Comparison of ENCODE assay signal across 8 mouse cellular contexts in the genomic region with DNA sequence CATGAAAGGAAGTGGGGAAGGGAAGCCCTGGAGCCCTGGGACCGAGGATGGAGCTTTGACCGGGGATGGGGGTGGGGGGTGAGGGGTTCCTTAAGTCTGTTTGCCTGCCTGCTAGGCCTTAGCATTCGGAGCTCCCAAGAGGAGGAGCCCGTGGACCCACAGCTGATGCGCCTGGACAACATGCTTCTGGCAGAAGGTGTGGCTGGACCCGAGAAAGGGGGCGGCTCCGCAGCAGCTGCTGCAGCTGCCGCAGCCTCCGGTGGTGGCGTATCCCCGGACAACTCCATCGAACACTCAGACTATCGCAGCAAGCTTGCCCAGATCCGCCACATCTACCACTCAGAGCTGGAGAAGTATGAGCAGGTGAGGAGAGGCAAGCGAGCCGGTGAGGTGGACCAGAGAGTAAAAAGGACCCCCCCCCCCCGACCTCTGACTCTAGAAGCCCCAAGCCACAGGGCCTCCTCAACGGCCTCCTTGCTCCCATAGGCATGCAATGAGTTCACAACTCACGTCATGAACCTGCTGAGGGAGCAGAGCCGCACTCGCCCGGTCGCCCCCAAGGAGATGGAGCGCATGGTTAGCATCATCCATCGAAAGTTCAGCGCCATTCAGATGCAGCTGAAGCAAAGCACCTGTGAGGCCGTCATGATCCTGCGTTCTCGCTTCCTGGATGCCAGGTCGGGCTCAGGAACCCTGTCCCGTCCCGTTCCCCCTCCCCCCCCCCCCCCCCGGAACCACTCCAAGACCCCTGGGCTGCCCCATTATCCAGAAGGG. TPM values are rescaled to one million over a fixed set of nuclear protein-coding genes. Genes with fewer than 3 reads are reported as not detected.
DNase-seq lines count a peak whose midpoint lies in the region; ATAC-seq and TF ChIP-seq lines count a peak whose summit lies in the region.

No protein-coding gene starts in this region.

- H3K27me3 ChIP-seq in heart, embryonic 15.5 days = no peaks in the 10 kb centered on the region
- H3K27me3 ChIP-seq in liver, embryonic 11.5 days (replicated peaks; ENCODE audit: control insufficient read depth, insufficient read depth, low read length) = no peaks in the 10 kb centered on the region
- H3K27me3 ChIP-seq in small intestine, adult 2 months (ENCODE audit: control insufficient read depth, insufficient read depth, low read length) = no peaks in the 10 kb centered on the region

- H3K4me1 ChIP-seq in heart, embryonic 15.5 days (replicated peaks) = peaks cover 72% of the 10 kb centered on the region
- H3K4me1 ChIP-seq in liver, embryonic 11.5 days (replicated peaks; ENCODE audit: control insufficient read depth, insufficient read depth, low read length) = peaks cover 64% of the 10 kb centered on the region
- H3K4me1 ChIP-seq in small intestine, adult 2 months (ENCODE audit: control insufficient read depth, insufficient read depth, insufficient read length, low read length) = peaks cover 15% of the 10 kb centered on the region

- no peaks in the 10 kb centered on the region for H3K9me3 ChIP-seq in heart, embryonic 15.5 days (replicated peaks)
- H3K9me3 ChIP-seq in liver, embryonic 11.5 days (ENCODE audit: control insufficient read depth, low read length) = no peaks in the 10 kb centered on the region

- peak; percentile 53 for DNase-seq in embryo, embryonic 10 days (ENCODE audit: low spot score)
- no peak for DNase-seq in embryo, embryonic 9.5 days (ENCODE audit: extremely low spot score)
- peak; percentile 83 for DNase-seq in MN1 (ENCODE audit: low spot score)
- no peak for DNase-seq in liver, embryonic 11.5 days (ENCODE audit: low spot score)
- DNase-seq in urinary bladder, postnatal 36 days (ENCODE audit: low spot score in 2 of 2) = no peak
- no peak for DNase-seq in layer of hippocampus, adult 9-10 months (ENCODE audit: low spot score)

- no peak for TF ChIP-seq POLR2A in small intestine, adult 2 months (IDR thresholded peaks at IDR 0.05; ENCODE audit: low read depth, low read length)

- TF ChIP-seq CTCF in small intestine, adult 2 months (IDR thresholded peaks at IDR 0.05; ENCODE audit: extremely low read depth, insufficient read length, insufficient replicate concordance, low read depth, low read length) = no peak

- peak overlapping the region; percentile 96 for H3K4me2 ChIP-seq in heart, embryonic 15.5 days
- peak overlapping the region; percentile 100 for H3K4me2 ChIP-seq in liver, embryonic 11.5 days

- peaks cover 18% of the 10 kb centered on the region for H3K36me3 ChIP-seq in heart, embryonic 15.5 days
- peaks cover 4% of the 10 kb centered on the region; the same call in 1 of the 2 replicates for H3K36me3 ChIP-seq in liver, embryonic 11.5 days (ENCODE audit: control insufficient read depth, insufficient read depth, low read length)
- H3K36me3 ChIP-seq in small intestine, adult 2 months (ENCODE audit: control insufficient read depth, insufficient read depth, low read length) = peaks cover 20% of the 10 kb centered on the region

- H3K4me3 ChIP-seq in heart, embryonic 15.5 days = peak overlapping the region; percentile 95
- H3K4me3 ChIP-seq in liver, embryonic 11.5 days (ENCODE audit: low read depth, low read length) = peak overlapping the region; percentile 91
- H3K4me3 ChIP-seq in small intestine, adult 2 months (ENCODE audit: low read depth, low read length) = peak overlapping the region; percentile 96

- WGBS in heart, embryonic 15.5 days = 53% methylated on average over 34 of the region's 34 CpGs
- WGBS in liver, embryonic 11.5 days = 63% methylated on average over 34 of the region's 34 CpGs
- WGBS in small intestine, adult 2 months = 46% methylated on average over 34 of the region's 34 CpGs

- ATAC-seq in heart, embryonic 15.5 days (replicated peaks; ENCODE audit: insufficient number of reproducible peaks, insufficient read depth, low FRiP score, low read depth) = no peak
- no peak for ATAC-seq in liver, embryonic 11.5 days (replicated peaks; ENCODE audit: low FRiP score)

- peak overlapping the region; percentile 98 for H3K9ac ChIP-seq in heart, embryonic 15.5 days
- H3K9ac ChIP-seq in liver, embryonic 11.5 days (ENCODE audit: low read depth, low read length) = peak overlapping the region; percentile 96; the same call in 1 of the 2 replicates

- peak overlapping the region; percentile 98 for H3K27ac ChIP-seq in heart, embryonic 15.5 days
- H3K27ac ChIP-seq in liver, embryonic 11.5 days (ENCODE audit: low read depth, low read length) = no peak overlapping the region; the same call in 1 of the 2 replicates
- H3K27ac ChIP-seq in small intestine, adult 2 months (ENCODE audit: insufficient read depth, low read depth, low read length) = no peak overlapping the region

RNA-seq across cellular contexts. Expression of a gene that starts 2.9 kb away (rescaled TPM):
- 4.8 and 5.5 TPM in 2 replicates for polyA plus RNA-seq in heart, embryonic 15.5 days (2015; fragmentation: Nextera tagmentation; extraction: Ambion mirVana)
- 10.4 and 11.4 TPM in 2 replicates for polyA plus RNA-seq in liver, embryonic 11.5 days (2014; fragmentation: Nextera tagmentation; extraction: Ambion mirVana)
- 16.1 and 32.2 TPM in 2 replicates for polyA plus RNA-seq in small intestine, adult 2 months (2012; rRNA removed)

RNA-seq across cellular contexts. Expression of a gene that starts 3.7 kb away (rescaled TPM):
- polyA plus RNA-seq in heart, embryonic 15.5 days (2015; fragmentation: Nextera tagmentation; extraction: Ambion mirVana) = 6.4 and 12.3 TPM in 2 replicates
- 1.3 and 1.7 TPM in 2 replicates for polyA plus RNA-seq in liver, embryonic 11.5 days (2014; fragmentation: Nextera tagmentation; extraction: Ambion mirVana)
- polyA plus RNA-seq in small intestine, adult 2 months (2012; rRNA removed) = 0.90 and 1.7 TPM in 2 replicates

RNA-seq across cellular contexts. Expression of a gene that starts 4.3 kb away (rescaled TPM):
- polyA plus RNA-seq in heart, embryonic 15.5 days (2015; fragmentation: Nextera tagmentation; extraction: Ambion mirVana) = 5.5 and 13.1 TPM in 2 replicates
- 18.5 and 19.8 TPM in 2 replicates for polyA plus RNA-seq in liver, embryonic 11.5 days (2014; fragmentation: Nextera tagmentation; extraction: Ambion mirVana)
- polyA plus RNA-seq in small intestine, adult 2 months (2012; rRNA removed) = 3.5 and 8.1 TPM in 2 replicates

RNA-seq across cellular contexts. Expression of a gene that starts 9.6 kb away (rescaled TPM):
- polyA plus RNA-seq in heart, embryonic 15.5 days (2015; fragmentation: Nextera tagmentation; extraction: Ambion mirVana) = 99.7 and 111 TPM in 2 replicates
- polyA plus RNA-seq in liver, embryonic 11.5 days (2014; fragmentation: Nextera tagmentation; extraction: Ambion mirVana) = 109 TPM in 2 replicates
- 66.7 and 147 TPM in 2 replicates for polyA plus RNA-seq in small intestine, adult 2 months (2012; rRNA removed)

RNA-seq across cellular contexts. Expression of a gene that starts 10.1 kb away (rescaled TPM):
- 45.7 and 53.9 TPM in 2 replicates for polyA plus RNA-seq in heart, embryonic 15.5 days (2015; fragmentation: Nextera tagmentation; extraction: Ambion mirVana)
- 57.2 and 64.8 TPM in 2 replicates for polyA plus RNA-seq in liver, embryonic 11.5 days (2014; fragmentation: Nextera tagmentation; extraction: Ambion mirVana)
- 210 and 330 TPM in 2 replicates for polyA plus RNA-seq in small intestine, adult 2 months (2012; rRNA removed)

Comparison
In these comparisons a context has a peak if more than half of its experiments do, and no peak if none do; other contexts are left out.
1. DNase-seq: peak in embryo, embryonic 10 days (single experiment) and MN1 (single experiment); none in embryo, embryonic 9.5 days (single experiment), liver, embryonic 11.5 days (single experiment), urinary bladder, postnatal 36 days (0 of 2) and layer of hippocampus, adult 9-10 months (single experiment).
2. Peak in every context shown above with its lines, with median percentiles within 50 percentile points of each other: H3K4me3 ChIP-seq.